ENCODE assay signal across 24 mouse cellular contexts in the genomic region with DNA sequence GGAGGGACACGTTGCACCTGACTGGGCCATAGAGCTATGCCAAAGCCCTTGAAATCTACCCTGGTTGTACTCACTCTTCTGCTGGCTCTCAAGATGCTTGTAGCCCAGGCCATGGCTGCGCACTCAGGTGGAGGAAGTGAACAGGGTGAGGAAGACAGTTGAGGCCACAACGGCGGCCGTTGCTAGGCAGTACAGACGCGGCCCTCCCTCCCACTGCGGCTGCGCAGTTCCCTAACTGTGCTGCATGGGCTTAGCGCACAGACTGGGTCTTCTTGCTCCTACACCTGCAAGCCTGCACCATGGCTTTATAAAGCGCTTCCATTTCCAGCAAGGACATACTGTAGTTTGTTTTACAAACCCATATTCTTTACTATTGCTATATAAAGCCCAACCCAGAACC. TPM values are rescaled to one million over a fixed set of nuclear protein-coding genes. Genes with fewer than 3 reads are reported as not detected.
"Had no signal": no experiment of that assay in that cellular context is flagged by ENCODE, and none has a peak within 500 bp of the region (broad histone marks: within the 10 kb centered on the region; RNA-seq: fewer than 3 reads in every experiment).

A gene (minus strand): TSS at position 223 of the 400 bp plus-strand sequence.

- H3K27me3 ChIP-seq: liver, embryonic 13.5 days; neural tube, embryonic 12.5 days; neural tube, embryonic 15.5 days; stomach, embryonic 15.5 days had no signal

- H3K4me1 ChIP-seq: neural tube, embryonic 15.5 days; stomach, embryonic 15.5 days had no signal

- H3K4me2 ChIP-seq: liver, embryonic 13.5 days; midbrain, embryonic 11.5 days; neural tube, embryonic 12.5 days; neural tube, embryonic 15.5 days; stomach, embryonic 15.5 days had no signal

- H3K4me3 ChIP-seq: left cerebral cortex, adult 2 months; liver, embryonic 13.5 days; neural tube, embryonic 12.5 days; neural tube, embryonic 15.5 days; stomach, embryonic 15.5 days had no signal

- H3K9me3 ChIP-seq: liver, embryonic 13.5 days; neural tube, embryonic 12.5 days; neural tube, embryonic 15.5 days; stomach, embryonic 15.5 days had no signal

- H3K27ac ChIP-seq: kidney, postnatal 0 days; left cerebral cortex, adult 2 months; liver, embryonic 13.5 days; neural tube, embryonic 12.5 days; neural tube, embryonic 15.5 days; stomach, embryonic 15.5 days had no signal

- H3K9ac ChIP-seq: liver, embryonic 13.5 days; neural tube, embryonic 12.5 days; neural tube, embryonic 15.5 days; stomach, embryonic 15.5 days had no signal

- DNase-seq: kidney, adult 2 months; kidney, postnatal 25 days; layer of hippocampus, postnatal 36 days; liver, embryonic 13.5 days; lung, adult 2 months; lung, postnatal 14 days; lung, postnatal 4 days; midbrain, embryonic 14.5 days; retina, postnatal 1 day; right cerebral cortex, postnatal 25 days; spleen, adult 18-20 months; thymus, postnatal 14 days; thymus, postnatal 4 days had no signal

RNA-seq across cellular contexts. Expression of the gene that starts here (rescaled TPM):
- polyA plus RNA-seq: kidney, embryonic 14.5 days; kidney, postnatal 0 days; large intestine, adult 2 months; limb, embryonic 11.5 days; liver, embryonic 13.5 days; liver, embryonic 16.5 days; lung, embryonic 16.5 days; midbrain, embryonic 11.5 days; midbrain, embryonic 14.5 days; neural tube, embryonic 12.5 days; neural tube, embryonic 15.5 days; stomach, embryonic 15.5 days had no signal
